Mouse (Mus musculus) embryonic facial prominence, embryonic 15.5 days (tissue): ENCODE results near the gene Arhgap27. TPM values are rescaled to one million over a fixed set of nuclear protein-coding genes. Genes with fewer than 3 reads are reported as not detected.

ENCODE experiments used
- ATAC-seq: fragments of 200-750 bp; cut with Nextera tagmentation; 2 replicates; pipeline ENCODE4 v1.8.0; 2017; ENCODE audit warnings: low read depth, moderate TSS enrichment; ENCODE audit not compliant: insufficient number of reproducible peaks, low FRiP score, low TSS enrichment
- H3K27ac ChIP-seq: fragments of 300-500 bp; sonication (generic); replicated peaks from 2 replicates; pipeline ENCODE4 v1.5.1; 2015; ENCODE audit warnings: mild to moderate bottlenecking, inconsistent platforms
- H3K27me3 ChIP-seq: fragments of 300-500 bp; sonication (generic); 2 replicates; pipeline ENCODE4 v1.6.1; 2015; ENCODE audit warnings: inconsistent platforms
- H3K36me3 ChIP-seq: fragments of 300-500 bp; sonication (generic); 2 replicates; pipeline ENCODE4 v1.6.1; 2015; ENCODE audit warnings: mild to moderate bottlenecking, inconsistent platforms
- H3K4me1 ChIP-seq: fragments of 300-500 bp; sonication (generic); 2 replicates; pipeline ENCODE4 v1.6.1; 2015; ENCODE audit warnings: inconsistent platforms
- H3K4me2 ChIP-seq: fragments of 300-500 bp; sonication (generic); replicated peaks from 2 replicates; pipeline ENCODE4 v1.6.1; 2015; ENCODE audit warnings: mild to moderate bottlenecking, inconsistent platforms
- H3K4me3 ChIP-seq: fragments of 300-500 bp; sonication (generic); replicated peaks from 2 replicates; pipeline ENCODE4 v1.5.1; 2015; ENCODE audit warnings: mild to moderate bottlenecking, inconsistent platforms
- H3K9ac ChIP-seq: fragments of 300-500 bp; sonication (generic); 2 replicates; pipeline ENCODE4 v1.6.1; 2015; ENCODE audit warnings: inconsistent platforms
- H3K9me3 ChIP-seq: fragments of 300-500 bp; sonication (generic); replicated peaks from 2 replicates; pipeline ENCODE4 v1.6.1; 2016; ENCODE audit warnings: inconsistent platforms
- WGBS: fragments of 180-500 bp; shearing (Covaris S2); methylation state at CpG from one replicate; pipeline ENCODE4 v1.1.7; 2015; 5-methylcytosine and 5-hydroxymethylcytosine counted together
- polyA plus RNA-seq: library from polyadenylated mRNA; unstranded; fragments of >200 nt; fragmentation: Nextera tagmentation; extraction: Ambion mirVana; gene quantifications from 2 replicates; pipeline ENCODE4 v1.2.1, GENCODE M21; 2015

The Arhgap27 gene
- polyA plus RNA-seq, 1 experiment from 2014 or later: 12.3 TPM

DNA sequence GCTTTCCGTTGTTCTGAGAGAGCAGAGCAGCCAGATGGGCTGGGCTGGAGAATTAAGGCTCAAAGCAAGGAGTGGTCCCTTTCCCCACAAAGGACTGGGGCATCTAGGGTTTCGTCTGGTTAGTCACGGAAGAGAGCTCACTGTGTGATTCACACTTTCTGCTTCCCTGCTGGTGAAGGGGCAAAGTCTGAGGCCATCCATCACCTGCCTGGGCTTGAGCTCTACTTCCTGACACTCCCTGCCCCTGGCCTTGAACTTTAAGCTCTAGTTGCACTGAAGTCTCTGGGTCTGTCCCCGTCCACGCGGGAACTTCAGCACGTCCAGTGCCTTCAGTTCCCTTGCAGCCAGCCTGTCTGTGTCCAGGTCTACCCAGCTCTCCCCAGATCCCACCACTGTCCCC lies 22.8 kb downstream of the Arhgap27 start:
- Histone ChIP-seq H3K4me2 (no peak overlapping the region), H3K4me3 (no peak overlapping the region), H3K9me3 (no peaks in the 10 kb centered on the region), H3K36me3 (no peaks in the 10 kb centered on the region), H3K4me1 (peaks cover 19% of the 10 kb centered on the region), H3K9ac (no peak overlapping the region), H3K27me3 (no peaks in the 10 kb centered on the region), H3K27ac (no peak overlapping the region; the same call in 1 of the 2 replicates)
- WGBS: 48% methylated on average over 7 of the region's 7 CpGs
- ATAC-seq: no peak

GRCm38 (mm10) chr11:103340130-103340529 lies 23.4 kb downstream of the Arhgap27 start:
- H3K4me2 ChIP-seq: peak overlapping the region; percentile 45
- ATAC-seq: no peak

DNA sequence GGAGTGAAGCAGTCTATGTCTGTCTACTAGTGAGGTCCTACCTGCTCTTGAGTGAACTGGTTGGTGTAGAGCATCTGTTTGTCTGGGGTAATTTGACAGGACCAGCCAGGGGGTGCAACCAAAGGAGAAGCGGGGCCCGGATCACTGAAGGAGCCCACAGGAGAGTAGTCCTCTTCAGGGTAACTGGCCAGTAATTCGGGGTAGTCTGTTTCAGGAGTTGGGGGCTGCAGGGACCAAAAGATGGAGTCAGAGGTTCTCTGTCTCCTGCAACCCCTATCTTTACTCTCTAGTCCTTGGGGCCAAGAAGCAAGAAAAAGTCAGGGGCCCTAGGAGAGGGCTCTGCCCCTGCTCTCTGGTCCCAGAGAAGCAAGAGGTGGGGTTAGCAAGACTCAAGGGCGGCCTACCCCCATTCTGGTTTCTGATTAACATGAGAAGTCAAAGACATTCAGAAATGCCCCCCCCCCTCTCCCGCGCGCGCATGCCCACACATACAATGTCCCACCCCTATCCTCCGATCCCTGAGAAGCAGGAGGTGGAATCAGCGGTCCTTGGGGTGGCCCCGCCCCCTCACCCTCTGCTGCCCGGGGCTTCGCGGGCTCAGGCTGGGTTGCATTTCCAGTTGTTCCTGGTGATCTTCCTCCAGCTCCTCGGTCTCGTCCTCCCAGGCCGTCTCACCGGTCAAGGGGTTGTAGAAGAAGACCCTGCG lies 23.9 kb downstream of the Arhgap27 start:
- H3K27me3 ChIP-seq: peaks cover under 1% of the 10 kb centered on the region; the same call in 1 of the 2 replicates
- no peak overlapping the region; the same call in 1 of the 2 replicates for H3K27ac ChIP-seq
- peak overlapping the region; percentile 45 for H3K4me2 ChIP-seq
- peaks cover 16% of the 10 kb centered on the region for H3K4me1 ChIP-seq
- H3K36me3 ChIP-seq: no peaks in the 10 kb centered on the region
- H3K9me3 ChIP-seq: no peaks in the 10 kb centered on the region
- peak overlapping the region; percentile 21 for H3K4me3 ChIP-seq
- no peak for ATAC-seq
- WGBS: 33% methylated on average over 19 of the region's 19 CpGs
- no peak overlapping the region for H3K9ac ChIP-seq

More at GRCm38 (mm10) chr11:103340130-103340529, 23.4 kb downstream of the Arhgap27 start:
- Histone ChIP-seq H3K27ac (no peak overlapping the region; the same call in 1 of the 2 replicates), H3K4me3 (peak overlapping the region; percentile 21), H3K9me3 (no peaks in the 10 kb centered on the region), H3K4me1 (peaks cover 16% of the 10 kb centered on the region), H3K36me3 (no peaks in the 10 kb centered on the region), H3K27me3 (no peaks in the 10 kb centered on the region), H3K9ac (no peak overlapping the region)
- WGBS: 63% methylated on average over 19 of the region's 19 CpGs

DNA sequence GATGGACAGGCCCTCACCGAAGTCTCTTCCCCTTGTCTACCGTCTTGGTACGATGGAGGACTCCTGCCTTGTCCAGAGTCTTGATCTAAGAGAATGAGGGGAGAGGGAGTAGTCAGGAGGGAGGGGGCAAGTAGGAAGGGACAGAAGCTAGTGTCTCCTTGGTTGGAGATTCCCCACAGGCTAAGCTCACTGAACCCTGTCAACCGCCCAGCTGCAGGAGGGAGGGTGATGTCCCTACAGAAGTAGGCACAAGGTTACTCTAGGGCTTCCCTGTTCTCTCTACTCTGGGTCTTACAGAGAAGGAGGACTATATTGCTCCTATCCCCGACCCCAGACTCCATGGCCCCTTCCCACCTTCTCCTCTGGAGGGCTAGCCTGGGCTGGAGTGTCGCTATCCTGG lies 24.8 kb downstream of the Arhgap27 start:
- Histone ChIP-seq H3K9me3 (no peaks in the 10 kb centered on the region), H3K4me1 (peaks cover 21% of the 10 kb centered on the region), H3K27me3 (peaks cover 9% of the 10 kb centered on the region), H3K4me3 (no peak overlapping the region), H3K4me2 (no peak overlapping the region), H3K36me3 (no peaks in the 10 kb centered on the region), H3K9ac (no peak overlapping the region), H3K27ac (no peak overlapping the region)
- ATAC-seq: no peak
- 89% methylated on average over 6 of the region's 6 CpGs for WGBS

DNA sequence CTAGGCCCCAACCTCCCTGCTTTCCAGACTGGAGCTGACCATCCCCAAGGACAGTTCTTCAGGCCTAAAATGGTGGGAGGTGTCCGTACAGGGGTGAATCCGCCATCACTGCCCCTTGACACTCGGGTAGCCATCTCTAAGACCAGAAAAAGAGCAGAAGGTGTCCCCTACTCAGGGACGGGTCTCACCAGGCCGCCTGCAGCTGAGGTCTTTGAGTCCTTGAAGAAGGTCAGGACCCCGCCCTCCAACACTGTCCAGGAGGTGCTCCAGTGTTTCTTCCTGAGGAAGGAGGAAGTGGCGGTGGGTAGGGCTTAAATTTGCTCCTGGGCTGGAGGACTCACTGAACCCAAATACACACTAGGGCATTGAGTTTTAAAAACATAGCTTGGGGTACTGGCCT lies 25.4 kb downstream of the Arhgap27 start:
- no peaks in the 10 kb centered on the region for H3K9me3 ChIP-seq
- H3K4me1 ChIP-seq: peaks cover 26% of the 10 kb centered on the region
- ATAC-seq: no peak
- no peak overlapping the region for H3K4me2 ChIP-seq
- H3K27me3 ChIP-seq: peaks cover 14% of the 10 kb centered on the region
- no peak overlapping the region for H3K27ac ChIP-seq
- no peak overlapping the region for H3K4me3 ChIP-seq
- no peak overlapping the region for H3K9ac ChIP-seq
- 86% methylated on average over 7 of the region's 7 CpGs for WGBS
- no peaks in the 10 kb centered on the region for H3K36me3 ChIP-seq

DNA sequence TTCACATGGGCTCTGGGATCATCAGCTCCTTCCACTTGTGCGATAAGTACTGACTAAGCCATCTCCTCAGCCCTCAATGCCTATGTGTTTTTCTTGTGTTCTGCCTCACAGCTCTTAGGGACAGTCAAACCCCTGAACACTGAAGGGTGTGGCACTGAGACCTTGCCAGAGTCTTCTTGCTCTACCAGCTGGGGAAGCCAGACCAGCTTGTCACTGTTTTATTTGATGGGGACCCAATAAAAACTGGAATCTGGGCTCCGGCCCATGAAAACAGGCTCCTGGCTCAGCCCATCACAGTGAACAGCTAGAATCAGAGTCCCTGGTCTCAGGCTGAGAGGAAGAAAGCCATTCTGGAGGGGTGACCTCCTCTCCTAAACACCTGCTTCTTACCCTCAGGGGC lies 26.3 kb downstream of the Arhgap27 start:
- no peaks in the 10 kb centered on the region for H3K9me3 ChIP-seq
- WGBS: 90% methylated on average over 2 of the region's 2 CpGs
- H3K4me1 ChIP-seq: peaks cover 35% of the 10 kb centered on the region
- no peak overlapping the region for H3K9ac ChIP-seq
- peaks cover 22% of the 10 kb centered on the region for H3K27me3 ChIP-seq
- H3K36me3 ChIP-seq: no peaks in the 10 kb centered on the region
- H3K27ac ChIP-seq: no peak overlapping the region
- no peak overlapping the region for H3K4me3 ChIP-seq
- ATAC-seq: no peak
- H3K4me2 ChIP-seq: no peak overlapping the region

GRCm38 (mm10) chr11:103335561-103335960 lies 27.9 kb downstream of the Arhgap27 start:
- Histone ChIP-seq H3K36me3 (no peaks in the 10 kb centered on the region), H3K4me2 (no peak overlapping the region), H3K27me3 (peaks cover 27% of the 10 kb centered on the region), H3K4me1 (peaks cover 38% of the 10 kb centered on the region), H3K27ac (no peak overlapping the region), H3K4me3 (no peak overlapping the region), H3K9ac (no peak overlapping the region), H3K9me3 (no peaks in the 10 kb centered on the region)
- no peak for ATAC-seq
- 51% methylated on average over 5 of the region's 5 CpGs for WGBS

- WGBS: 65% methylated on average over 9 of the region's 9 CpGs
- Histone ChIP-seq H3K27me3 (peaks cover 27% of the 10 kb centered on the region), H3K36me3 (no peaks in the 10 kb centered on the region), H3K4me3 (no peak overlapping the region), H3K27ac (peak overlapping the region; percentile 53), H3K9me3 (no peaks in the 10 kb centered on the region), H3K4me1 (peaks cover 31% of the 10 kb centered on the region), H3K4me2 (no peak overlapping the region), H3K9ac (no peak overlapping the region)
- ATAC-seq: no peak
Observed at GRCm38 (mm10) chr11:103334925-103335324, 28.6 kb downstream of the Arhgap27 start.

DNA sequence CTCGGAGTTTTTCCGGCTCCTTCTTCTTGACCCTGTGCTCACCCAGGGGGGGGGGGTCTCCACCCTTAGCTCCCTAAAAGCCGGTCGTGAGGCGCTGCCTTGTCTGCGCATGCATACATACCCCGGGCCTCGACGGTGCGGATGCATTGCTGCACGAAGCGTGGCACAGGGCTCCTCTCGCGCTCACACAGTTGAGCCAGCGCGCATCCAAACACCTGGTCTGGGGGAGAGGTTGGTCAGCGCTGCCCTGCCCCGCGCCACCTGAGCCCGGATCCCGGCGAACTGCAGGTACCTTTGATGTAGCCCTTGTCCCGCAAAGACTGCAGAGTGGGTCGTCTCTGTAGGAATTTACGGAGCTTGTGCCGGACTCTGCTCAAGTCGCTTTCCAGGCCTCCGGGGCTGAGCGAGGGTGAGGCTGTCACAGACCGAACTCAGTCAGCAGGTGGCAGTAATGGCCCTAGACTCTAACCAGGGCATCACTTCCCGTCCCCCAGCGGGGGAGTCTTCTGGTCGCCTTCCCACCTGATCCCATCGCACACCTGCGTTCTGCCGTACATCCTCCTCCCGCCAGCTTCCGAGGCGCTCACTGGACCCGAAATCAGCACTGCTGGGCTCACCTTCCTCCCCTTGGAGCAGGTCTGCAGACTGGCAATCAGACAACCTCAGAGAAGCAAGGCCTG lies 29.6 kb downstream of the Arhgap27 start:
- no peak for ATAC-seq
- Histone ChIP-seq H3K4me2 (peak overlapping the region; percentile 54), H3K9ac (no peak overlapping the region), H3K4me3 (peak overlapping the region; percentile 32), H3K4me1 (peaks cover 25% of the 10 kb centered on the region), H3K27me3 (peaks cover 27% of the 10 kb centered on the region), H3K9me3 (no peaks in the 10 kb centered on the region), H3K36me3 (no peaks in the 10 kb centered on the region), H3K27ac (peak overlapping the region; percentile 53)
- 17% methylated on average over 40 of the region's 40 CpGs for WGBS

- Histone ChIP-seq H3K27ac (no peak overlapping the region), H3K4me1 (peaks cover 25% of the 10 kb centered on the region), H3K9me3 (no peaks in the 10 kb centered on the region), H3K27me3 (peaks cover 27% of the 10 kb centered on the region), H3K9ac (no peak overlapping the region), H3K36me3 (no peaks in the 10 kb centered on the region), H3K4me2 (peak overlapping the region; percentile 54), H3K4me3 (peak overlapping the region; percentile 32)
- 30% methylated on average over 34 of the region's 34 CpGs for WGBS
- ATAC-seq: no peak
Observed at GRCm38 (mm10) chr11:103332890-103333651, 30.4 kb downstream of the Arhgap27 start.

GRCm38 (mm10) chr11:103332186-103332889 lies 31.2 kb downstream of the Arhgap27 start:
- H3K9me3 ChIP-seq: no peaks in the 10 kb centered on the region
- WGBS: 27% methylated on average over 18 of the region's 18 CpGs
- no peaks in the 10 kb centered on the region for H3K36me3 ChIP-seq
- peaks cover 25% of the 10 kb centered on the region for H3K4me1 ChIP-seq
- H3K27me3 ChIP-seq: peaks cover 27% of the 10 kb centered on the region
- no peak for ATAC-seq
- H3K4me2 ChIP-seq: peak overlapping the region; percentile 54
- H3K27ac ChIP-seq: no peak overlapping the region
- peak overlapping the region; percentile 32 for H3K4me3 ChIP-seq
- H3K9ac ChIP-seq: no peak overlapping the region
